Mouse (Mus musculus) cortical plate, adult 2 months (tissue): ENCODE data around the gene Cd52.

Source experiments
- CTCF ChIP-seq: fragments of 200-500 bp; IDR thresholded peaks from 2 replicates; pipeline ENCODE4 v1.5.1; 2011; ENCODE audit warnings: mild to moderate bottlenecking, control low read depth, low read length; ENCODE audit not compliant: insufficient read depth; ENCODE audit errors: extremely low read depth
- POLR2A ChIP-seq: fragments of 200-500 bp; IDR thresholded peaks from 2 replicates; pipeline ENCODE4 v1.6.1; 2011; ENCODE audit warnings: mild to moderate bottlenecking, low read length, control low read depth; ENCODE audit not compliant: insufficient read depth; ENCODE audit errors: extremely low read depth

DNA sequence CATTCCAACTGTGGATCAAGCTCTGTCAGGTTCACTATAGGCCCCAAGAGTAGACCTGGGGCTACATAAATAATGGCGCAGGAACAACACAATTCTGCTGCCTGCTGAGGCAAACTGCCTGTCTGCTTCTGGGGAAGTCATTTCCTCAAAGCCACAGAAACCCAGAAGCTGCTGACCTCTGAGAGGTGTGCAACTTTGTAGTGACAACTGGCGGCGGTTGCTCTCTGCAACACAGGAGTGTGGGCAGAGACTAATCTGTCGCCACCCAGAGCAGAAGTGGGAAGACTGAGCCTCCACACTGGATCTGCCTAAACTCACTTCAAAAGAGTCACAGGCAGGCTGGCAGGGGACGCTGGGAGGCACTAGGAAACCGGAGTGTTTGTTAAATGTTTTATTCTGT is 34.6 kb upstream of the Cd52 start:
- TF ChIP-seq CTCF (no peak), POLR2A (0 out of 2 replicates have a peak, but pooled peaks have one; percentile 36)
